Mouse (Mus musculus) embryo, embryonic 10.5 days (tissue): ENCODE results near the gene Robo2.

ENCODE experiments used
- DNase-seq: peaks from one replicate; pipeline ENCODE4 v3.0.0-alpha.2; 2015; ENCODE audit warnings: low spot score

Gene Robo2

GRCm38 (mm10) chr16:74411481-74412251 is at the start of gene Robo2:
Gene Robo2 (minus strand): TSS chr16:74411825.
- DNase-seq: peak; percentile 78

GRCm38 (mm10) chr16:74458138-74458537 is 46.5 kb upstream of the Robo2 start:
- no peak for DNase-seq

DNA sequence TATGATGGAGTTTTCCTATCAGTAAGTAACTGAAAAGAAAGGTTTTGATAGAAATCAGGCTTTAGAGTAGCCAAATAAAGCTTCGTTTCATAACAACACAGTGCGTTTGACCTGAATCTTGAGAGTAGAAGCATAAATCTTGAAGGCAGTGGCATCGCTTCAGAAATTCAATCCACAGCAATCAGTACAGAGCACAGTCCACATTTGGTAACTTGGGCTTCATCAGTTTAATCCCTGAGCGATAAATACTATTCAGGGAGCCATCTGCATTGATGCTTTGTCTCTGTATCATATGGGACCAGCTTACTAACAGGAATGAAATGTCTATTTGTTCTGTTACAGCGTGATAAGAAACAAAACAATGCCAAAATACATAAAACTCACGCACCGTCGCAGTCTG is 46.1 kb upstream of the Robo2 start:
- no peak for DNase-seq

DNA sequence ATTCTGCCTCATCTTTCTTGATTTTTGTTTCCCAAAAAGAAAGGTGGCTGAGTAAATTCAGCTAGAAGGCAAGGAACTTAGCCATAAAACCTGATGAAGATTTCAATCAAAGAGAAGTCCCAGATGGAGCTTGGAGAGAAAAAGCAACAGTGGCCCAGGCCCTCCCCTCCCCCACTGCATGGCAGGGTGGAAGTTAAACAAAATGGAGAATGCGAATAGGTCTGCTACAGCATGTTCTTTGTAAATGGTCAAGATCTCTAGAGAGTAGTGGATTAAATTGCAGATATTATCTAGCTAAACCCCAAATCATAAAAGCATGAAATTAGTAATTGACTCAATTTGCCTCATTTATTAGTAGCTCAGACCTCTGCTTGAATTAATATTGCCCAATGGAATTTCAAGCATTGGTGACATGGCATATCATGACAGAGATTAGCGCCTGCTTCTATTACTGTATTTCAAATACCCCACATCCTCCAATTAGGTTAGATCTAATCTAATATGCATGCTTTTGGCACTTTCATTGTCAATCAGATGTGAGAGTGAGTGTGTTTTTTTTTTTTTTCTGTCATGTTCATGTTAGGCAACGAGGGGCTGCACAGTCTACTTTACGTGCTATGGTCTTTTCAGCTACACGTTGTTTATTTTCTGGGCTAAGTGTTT is 45.3 kb upstream of the Robo2 start:
- peak; percentile 36 for DNase-seq

DNA sequence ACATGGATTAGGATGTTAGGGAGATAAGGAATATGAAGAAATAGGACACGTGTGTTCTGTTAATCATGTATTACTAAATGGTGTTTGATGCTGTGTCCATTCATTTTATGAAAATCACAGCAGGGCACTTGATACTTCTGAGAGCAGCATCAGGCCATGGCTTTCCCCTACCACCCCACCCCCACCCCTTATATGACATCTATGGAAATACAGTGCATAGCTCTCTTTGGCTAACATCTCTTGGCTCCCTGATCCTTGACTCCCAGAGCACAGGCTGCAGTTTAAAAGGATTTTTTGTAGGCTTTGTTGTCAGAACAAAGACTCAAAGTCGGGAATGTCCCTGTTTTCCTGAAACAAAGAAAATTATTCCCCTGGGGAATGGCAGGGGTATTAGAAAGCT is 43.6 kb upstream of the Robo2 start:
- DNase-seq: no peak

DNA sequence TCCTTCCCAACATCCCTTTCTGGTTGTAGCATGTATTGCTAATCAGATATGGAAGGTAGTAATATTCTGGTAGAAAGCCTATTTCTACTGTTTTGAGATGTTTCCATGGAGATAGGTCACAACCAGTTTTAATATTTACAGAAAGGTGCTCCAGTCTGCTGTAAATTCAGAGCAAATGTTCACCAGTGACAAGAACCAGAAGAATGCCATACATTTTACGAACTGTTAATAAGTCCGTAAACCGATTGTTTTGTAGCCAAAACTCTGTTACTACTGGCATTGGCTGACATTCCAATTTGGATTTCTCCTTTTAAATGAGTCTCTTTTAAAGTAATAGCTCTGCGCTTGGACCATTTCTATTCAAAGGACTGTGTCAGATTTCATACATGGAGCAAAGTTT is 36.4 kb upstream of the Robo2 start:
- no peak for DNase-seq

GRCm38 (mm10) chr16:74427071-74427470 is 15.4 kb upstream of the Robo2 start:
- DNase-seq: peak; percentile 53

GRCm38 (mm10) chr16:74420324-74420723 is 8.7 kb upstream of the Robo2 start:
- DNase-seq: no peak

- DNase-seq: peak; percentile 82
These were observed 1.1 kb upstream of the Robo2 start for GRCm38 (mm10) chr16:74412471-74413291.

DNA sequence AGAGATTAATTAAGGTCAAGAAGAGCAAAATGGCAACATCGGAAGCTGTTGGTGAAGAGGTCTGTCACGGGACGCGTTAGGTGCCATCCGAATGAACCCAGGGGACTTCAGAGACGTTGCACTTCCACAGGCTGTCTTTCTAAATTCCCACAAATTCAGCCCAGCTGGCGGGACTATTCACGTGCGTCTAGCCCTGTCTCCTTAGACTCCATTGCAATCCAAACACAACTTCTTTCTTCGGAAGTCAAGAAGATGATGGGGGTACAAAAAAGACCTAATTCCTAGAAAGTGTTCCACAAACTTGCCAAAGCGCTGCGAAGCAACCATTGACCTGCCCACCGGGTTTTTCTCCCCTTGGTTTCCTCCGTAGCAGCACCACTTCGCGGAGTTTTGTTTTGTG is 604 bp downstream of the Robo2 start:
- DNase-seq: peak; percentile 70

GRCm38 (mm10) chr16:74410125-74410524 is 1.5 kb downstream of the Robo2 start:
- DNase-seq: peak; percentile 28

- no peak for DNase-seq
These were observed 2.1 kb downstream of the Robo2 start for GRCm38 (mm10) chr16:74409548-74409947.

DNA sequence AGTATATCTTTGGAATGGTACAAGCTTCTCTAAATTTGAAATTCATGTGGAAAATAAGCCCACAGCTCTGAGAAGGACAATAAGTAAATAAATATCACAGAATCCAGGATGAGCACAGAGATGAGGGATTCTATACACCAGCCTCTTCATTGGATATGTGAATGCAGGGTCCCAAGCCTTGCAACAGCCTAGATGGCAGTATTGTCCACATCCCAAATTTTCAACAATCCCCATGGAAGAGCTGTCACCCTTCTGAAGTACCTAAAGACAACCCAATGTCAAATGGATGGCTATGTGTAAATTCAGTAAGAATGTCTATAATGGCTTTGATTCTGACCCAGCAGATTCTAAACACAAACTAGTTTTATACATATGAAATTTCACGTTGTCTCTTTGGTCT is 3.1 kb downstream of the Robo2 start:
- DNase-seq: peak; percentile 24

GRCm38 (mm10) chr16:74397291-74397690 is 14.3 kb downstream of the Robo2 start:
- DNase-seq: peak; percentile 77

- no peak for DNase-seq
These were observed 15.9 kb downstream of the Robo2 start for GRCm38 (mm10) chr16:74395678-74396077.

DNA sequence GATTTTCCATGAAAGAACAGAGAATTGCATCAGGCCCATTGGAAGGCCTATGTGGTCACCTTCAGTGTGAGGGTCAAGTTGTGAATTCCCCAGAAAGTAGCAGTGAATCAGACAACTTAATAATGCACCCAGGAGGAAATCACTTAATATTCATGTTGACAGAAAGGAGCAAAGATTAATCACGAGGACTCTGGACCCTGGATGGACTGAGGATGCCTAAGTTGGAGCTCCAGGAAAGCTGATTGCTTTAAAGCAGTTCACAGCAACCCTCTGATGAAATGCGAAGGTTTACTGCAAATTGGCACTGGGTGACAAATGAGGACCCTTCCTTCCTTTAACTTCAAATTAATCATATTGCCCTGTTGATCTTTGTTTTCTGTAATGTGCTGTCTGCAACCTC is 32.2 kb downstream of the Robo2 start:
- DNase-seq: no peak

DNA sequence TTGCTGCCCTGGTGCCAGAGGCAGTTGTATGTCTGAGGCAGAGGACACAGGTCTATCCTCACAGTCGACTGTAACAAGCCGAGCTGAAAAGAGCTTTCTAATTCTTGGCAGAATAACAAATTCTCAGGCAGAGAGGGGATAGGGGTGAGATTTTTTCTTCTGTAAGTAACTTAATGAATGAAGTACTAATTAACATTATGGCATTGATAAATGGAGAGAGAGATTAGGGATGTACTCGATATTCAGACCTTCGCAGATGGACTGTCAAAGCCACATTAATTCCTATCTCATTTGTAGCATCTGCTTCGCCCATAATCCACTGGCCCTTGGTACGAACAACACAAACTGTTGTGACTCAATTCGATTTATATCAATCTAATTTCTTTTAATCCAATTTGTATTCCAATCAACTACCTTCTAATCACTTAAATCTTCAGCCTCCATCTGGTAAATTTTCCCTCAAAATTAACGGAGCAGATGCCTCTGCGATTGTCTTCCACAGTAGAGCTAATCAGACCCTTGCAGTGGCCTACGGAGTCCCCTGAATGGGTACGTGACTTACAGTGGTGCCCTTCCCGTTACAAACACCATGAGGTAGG is 36.2 kb downstream of the Robo2 start:
- no peak for DNase-seq

DNA sequence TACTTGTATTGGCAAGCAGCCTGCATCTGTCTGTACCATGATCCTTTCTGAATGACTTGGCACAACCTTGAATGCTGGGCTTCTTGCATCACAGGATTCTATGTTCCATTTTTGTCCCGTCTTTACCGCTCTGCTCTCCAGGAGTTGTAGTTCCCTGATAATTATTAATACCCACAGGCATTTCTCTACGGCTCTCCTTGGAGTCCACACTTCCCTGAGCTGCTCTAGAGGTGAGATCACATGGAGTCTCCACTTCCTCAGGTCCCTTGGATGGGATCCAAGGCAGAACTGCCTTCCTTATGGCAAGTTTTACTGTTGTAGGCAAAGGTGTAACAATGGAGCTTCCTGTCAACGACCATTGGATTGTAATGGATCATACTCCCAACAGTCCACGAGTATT is 37.1 kb downstream of the Robo2 start:
- no peak for DNase-seq

- DNase-seq: no peak
These were observed 38.2 kb downstream of the Robo2 start for GRCm38 (mm10) chr16:74373407-74373806.

DNA sequence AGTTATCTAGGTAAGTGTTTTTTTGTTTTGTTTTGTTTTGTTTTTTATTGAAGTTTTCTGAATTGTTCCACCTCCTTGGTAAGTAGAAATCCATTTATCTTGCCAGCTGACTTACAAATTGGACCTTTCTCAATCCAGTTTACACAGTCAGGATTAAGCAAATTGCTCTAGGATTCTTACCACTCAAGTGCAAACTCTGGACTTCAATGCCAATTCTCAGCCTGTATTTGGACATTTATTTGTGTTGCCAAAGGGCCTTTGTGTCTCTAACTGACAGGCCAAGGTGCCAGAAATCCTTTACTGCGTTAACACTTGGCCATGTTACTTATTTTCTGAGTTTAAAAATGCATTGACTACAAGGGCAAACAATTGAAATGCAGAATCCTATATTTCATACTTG is 38.7 kb downstream of the Robo2 start:
- no peak for DNase-seq

DNA sequence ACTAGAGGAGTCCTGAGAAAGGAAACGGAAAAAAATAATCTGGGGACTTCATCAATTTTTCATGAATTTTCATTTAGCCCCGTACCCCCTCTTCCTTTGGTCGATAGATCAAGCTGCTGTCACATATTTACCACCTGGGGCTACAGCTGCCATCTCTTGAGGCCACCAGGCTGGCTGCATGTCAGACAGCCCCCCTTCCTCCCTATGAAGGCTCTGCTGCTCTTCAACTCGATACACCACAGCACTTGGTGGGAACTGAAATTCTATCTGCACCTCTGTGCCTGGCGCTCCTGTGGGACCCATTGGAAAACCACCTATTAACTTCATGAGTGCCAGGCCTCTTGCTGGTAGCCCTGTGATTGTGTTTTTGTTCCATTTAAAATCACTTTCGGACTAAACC is 63.2 kb downstream of the Robo2 start:
- peak; percentile 27 for DNase-seq

- DNase-seq: peak; percentile 64
These were observed 72.5 kb downstream of the Robo2 start for GRCm38 (mm10) chr16:74338969-74339630.
